Mouse (Mus musculus) cerebellum, adult 18-20 months (tissue): Measurements from ENCODE around the gene Gnl1.
"Not testable (repeated sequence)": the region's sequence is repeated elsewhere in the genome, so short reads cannot be mapped to it uniquely, and the experiment has no call there.

Experiments used
- DNase-seq, 2 experiments: peaks; one replicate each; pipeline ENCODE4 v3.0.0; 2021

The Gnl1 gene

DNA sequence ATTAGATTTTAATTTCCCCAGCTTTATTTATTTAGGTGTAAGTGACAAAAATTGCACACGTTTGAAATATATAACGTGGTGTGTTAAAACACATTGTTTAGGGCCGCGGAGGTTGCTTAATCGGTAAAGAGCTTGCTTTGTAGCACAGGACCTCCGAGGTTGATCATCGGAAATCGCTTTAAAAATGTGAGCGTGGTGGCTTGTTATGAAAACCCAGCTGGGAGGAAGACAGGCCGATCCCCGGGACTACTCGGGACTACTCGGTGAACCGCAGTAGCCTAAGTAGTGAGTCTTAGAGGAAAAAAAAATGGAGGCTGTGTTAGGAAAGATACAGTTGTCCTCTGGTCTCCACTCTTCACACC lies 15.2 kb downstream of the Gnl1 start:
- no peak for DNase-seq

- peak; percentile 95 to 96 for DNase-seq
Observed at GRCm38 (mm10) chr17:35996949-35997348, 17.3 kb downstream of the Gnl1 start.

DNA sequence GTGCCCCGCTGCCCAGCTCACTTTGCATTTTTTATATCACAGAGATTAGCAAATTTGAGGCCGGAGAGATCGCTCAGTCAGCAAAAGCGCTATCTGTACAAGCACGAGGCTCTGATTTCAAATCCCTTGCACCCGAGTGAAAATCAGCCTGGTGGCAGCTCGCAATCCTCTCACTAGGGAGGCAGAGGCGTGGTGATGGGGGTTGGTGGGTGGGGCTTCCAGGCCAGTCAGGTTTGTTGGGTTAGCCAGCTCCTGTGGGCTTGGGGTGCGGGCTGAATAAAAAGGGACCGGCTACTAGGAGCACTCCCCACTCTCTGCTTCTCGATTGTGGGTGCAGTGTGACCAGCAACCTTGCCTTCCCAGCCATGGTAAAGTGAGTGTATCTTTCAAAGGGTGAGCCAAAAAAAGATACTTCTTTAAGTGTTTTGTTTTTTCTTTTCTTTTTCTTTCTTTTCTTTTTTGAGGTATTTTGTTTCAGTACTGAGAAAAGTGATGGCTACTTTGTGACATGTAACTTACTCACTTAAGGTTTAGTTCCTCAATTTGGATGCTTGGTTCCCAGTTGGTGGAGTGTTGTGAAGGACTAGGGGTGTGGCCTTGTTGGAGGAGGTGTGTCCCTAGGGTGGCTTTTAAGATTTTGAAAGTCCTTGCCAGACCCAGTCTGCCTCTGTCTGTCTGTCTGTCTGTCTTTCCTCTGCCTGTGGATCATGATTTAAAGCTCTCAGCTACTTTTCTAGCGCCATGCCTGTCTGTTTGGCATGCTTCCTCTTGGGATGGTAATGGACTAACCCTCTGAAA lies 18.3 kb downstream of the Gnl1 start:
- no peak for DNase-seq

DNA sequence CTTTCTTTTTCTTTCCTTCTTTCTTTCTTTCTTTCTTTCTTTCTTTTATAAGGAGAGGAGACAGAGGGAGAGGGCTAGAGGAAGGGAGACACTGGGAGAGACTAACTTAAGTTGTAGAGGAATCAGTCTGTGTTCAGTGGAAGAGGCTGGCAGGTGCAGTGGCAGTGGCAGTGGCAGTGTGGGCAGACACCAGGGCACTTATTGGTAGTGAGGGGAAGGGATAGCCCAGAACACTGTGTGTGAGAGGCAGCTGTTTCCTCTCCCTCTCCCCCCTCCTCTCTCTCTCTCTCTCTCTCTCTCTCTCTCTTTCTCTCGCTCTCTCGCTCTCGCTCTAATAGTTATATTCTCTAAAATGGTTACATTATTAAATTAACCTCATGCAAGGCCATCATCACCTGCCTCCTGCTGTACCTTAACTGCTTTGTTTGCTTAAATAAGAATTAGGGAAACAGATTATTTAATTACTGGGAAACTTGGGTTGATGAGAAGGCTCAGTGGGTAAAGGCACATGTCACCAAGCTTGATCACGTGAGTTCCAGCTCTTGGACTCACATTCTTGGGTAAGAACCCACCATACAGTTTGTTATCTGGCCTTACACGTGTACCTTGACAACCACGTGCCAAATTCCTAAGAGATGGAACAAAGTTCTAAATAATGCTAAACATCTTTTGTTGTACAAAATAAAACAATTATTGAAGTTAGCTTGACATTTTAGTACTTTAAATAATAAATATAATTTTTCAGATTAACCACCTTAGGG lies 19.1 kb downstream of the Gnl1 start:
- DNase-seq: no peak

GRCm38 (mm10) chr17:35999356-35999755 lies 19.7 kb downstream of the Gnl1 start:
- DNase-seq: no peak

- DNase-seq: no peak
Observed at GRCm38 (mm10) chr17:36000349-36000748, 20.7 kb downstream of the Gnl1 start.

- no peak for DNase-seq
Observed at GRCm38 (mm10) chr17:36001121-36001897, 21.7 kb downstream of the Gnl1 start.

DNA sequence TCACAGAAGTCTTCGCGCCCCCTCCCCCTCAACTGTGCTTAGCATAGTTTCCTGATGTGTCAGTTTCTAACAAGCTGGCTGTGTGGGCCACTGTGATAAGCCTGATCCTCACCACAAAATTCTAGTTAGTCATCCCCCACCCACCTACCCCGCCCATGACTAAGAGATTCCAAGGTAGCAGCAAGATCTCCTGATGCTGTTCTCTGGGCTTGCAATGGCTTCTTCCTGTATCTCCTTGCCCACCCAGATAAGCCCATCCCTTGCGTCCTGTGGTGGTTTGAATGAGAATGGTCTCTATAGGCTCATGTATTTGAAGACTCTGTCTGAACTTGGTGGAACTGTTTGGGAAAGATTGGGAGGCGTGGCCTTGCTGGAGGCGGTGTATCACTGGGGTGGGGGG lies 22.3 kb downstream of the Gnl1 start:
- no peak for DNase-seq

- DNase-seq: no peak
Observed at GRCm38 (mm10) chr17:36003331-36003730, 23.7 kb downstream of the Gnl1 start.

- DNase-seq: not testable (repeated sequence)
Observed at GRCm38 (mm10) chr17:36004409-36004808, 24.8 kb downstream of the Gnl1 start.

DNA sequence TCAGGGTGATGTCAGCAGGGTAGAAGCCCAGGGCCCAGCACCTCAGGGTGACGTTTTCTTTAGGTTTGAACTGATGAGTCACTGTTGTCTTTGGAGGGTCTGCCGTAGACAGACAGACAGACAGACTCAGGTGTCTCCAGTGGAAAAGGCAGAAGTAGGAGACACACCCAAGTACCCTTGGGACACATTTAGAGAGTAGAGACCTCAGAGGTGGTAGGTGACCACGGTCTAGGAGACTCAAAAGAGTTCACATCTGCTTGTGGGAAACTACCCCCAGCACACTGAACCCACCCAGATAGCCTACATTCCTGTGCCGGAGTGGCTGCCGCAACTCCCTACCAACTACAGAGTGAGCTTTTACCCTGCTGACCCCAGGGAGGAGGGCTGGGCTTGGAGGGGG lies 35.3 kb downstream of the Gnl1 start:
- no peak for DNase-seq

DNA sequence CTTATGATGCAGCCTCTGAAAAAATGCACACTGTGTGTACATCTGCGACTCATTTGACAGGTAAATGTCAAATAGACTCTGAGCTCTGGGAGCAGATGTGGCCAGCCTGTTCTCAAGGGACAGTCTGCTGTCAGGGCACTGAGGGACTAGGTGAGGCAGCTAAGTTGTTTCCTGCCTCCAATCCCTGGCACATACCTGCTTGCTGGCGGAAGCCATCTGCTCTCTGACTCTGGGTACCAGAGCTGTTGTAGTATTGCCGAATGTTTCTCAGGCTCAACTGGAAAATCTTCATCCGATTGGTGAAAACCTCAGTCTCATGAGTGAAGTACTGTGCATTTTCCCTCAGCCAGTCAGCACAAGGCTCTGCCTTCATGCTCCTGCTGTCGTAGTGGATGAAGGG lies 37.4 kb downstream of the Gnl1 start:
- DNase-seq: peak; percentile 25 to 55

DNA sequence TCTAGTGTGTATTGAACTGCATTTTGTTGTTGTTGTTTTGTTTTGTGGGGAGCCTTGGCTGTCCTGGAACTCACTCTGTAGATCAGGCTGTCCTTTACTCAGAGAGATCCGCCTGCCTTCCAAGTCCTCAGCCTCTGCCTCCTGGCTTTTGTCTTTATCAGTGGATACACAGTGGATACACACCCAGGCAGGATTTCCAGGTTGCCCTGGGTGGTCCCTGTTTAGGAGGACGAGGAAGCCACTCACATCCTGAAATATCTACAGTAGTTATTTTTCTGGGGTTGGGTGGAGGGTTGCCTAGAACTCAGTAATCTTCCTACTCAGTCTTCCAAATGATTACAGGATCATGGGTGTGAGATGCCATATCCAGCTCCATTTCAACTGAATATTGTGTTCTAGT lies 39.3 kb downstream of the Gnl1 start:
- DNase-seq: no peak

DNA sequence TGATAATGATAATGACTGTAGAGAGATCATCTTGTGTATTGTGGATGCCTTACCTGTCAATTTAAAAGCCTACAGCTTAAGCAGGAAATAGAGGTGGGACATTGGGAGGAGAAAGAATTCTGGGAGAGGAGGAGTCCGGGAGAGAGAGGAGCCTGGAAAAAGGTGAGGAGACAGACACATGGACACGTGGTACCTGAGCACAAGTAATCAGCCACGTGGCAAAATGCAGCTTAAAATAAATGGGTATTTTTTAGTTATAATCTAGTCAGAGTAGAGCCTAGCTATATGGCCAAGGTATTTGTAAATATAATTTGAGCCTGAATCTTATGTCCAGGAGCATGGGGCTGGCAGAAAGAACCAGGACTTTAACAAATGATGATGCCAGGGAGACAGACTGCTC lies 39.9 kb downstream of the Gnl1 start:
- DNase-seq: no peak

- DNase-seq: no peak
Observed at GRCm38 (mm10) chr17:36020191-36021073, 40.8 kb downstream of the Gnl1 start, which contains the start of gene H2-T24. H2-T24 (minus strand) TSS chr17:36020560.

- no peak for DNase-seq
Observed at GRCm38 (mm10) chr17:36021309-36021708, 41.7 kb downstream of the Gnl1 start.

GRCm38 (mm10) chr17:36022098-36022497 lies 42.4 kb downstream of the Gnl1 start:
- no peak for DNase-seq

DNA sequence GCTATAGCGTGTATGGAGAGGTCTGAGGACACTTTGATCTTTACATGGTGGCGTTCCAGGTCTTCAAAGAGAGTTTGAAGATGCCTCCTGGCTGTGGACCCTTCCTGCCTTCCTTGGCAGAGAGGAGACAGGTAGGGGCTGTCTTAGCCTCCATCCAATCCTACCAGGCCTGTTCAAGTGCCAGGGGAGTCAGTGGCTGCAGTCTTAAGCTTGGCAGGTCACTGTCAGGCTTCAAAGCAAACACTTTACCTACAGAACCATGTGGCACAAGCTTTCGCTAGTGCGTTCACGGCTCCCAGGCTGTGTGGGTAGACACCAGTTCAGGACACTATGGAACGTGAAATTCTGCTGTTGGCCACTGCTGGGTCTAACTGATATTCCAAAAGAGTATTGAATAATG lies 43.3 kb downstream of the Gnl1 start:
- no peak for DNase-seq

GRCm38 (mm10) chr17:36023710-36024654 lies 44.3 kb downstream of the Gnl1 start:
- DNase-seq: no peak

- no peak for DNase-seq
Observed at GRCm38 (mm10) chr17:36025197-36025596, 45.5 kb downstream of the Gnl1 start.

DNA sequence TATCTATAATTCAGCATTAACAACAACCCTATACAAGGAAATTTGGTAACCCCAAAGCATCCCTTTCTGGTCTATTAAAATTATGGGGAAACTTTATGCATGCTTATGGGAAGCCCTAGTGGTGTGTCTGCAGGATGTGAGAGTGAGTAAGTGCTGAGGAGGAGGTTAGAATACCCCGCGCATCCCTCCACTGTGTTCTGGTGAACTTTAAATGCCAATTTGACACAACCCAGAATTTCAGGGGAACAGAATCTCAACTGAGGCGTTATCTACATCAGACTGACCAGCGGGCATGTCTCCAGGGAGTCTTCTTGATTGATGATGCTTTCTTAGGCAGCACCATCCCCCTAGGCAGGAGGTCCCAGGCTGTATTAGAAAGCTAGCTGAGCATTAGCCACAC lies 46.2 kb downstream of the Gnl1 start:
- DNase-seq: no peak
